In genomic region chr8:97473326-97473725, GRCm38 (mm10) we compare ENCODE assay signal across 24 mouse cellular contexts.
DNase-seq lines count a peak whose midpoint lies in the region; ATAC-seq and TF ChIP-seq lines count a peak whose summit lies in the region.
"Had no signal": no experiment of that assay in that cellular context is flagged by ENCODE, and none has a peak within 500 bp of the region (broad histone marks: within the 10 kb centered on the region; RNA-seq: fewer than 3 reads in every experiment).

No protein-coding gene starts in this region.

- no peak for ATAC-seq in embryonic facial prominence, embryonic 13.5 days (ENCODE audit: insufficient number of reproducible peaks, insufficient read depth, low FRiP score, low TSS enrichment, low read depth)
- no peak for ATAC-seq in limb, embryonic 14.5 days (ENCODE audit: low FRiP score, low read depth)
- no peak for ATAC-seq in liver, embryonic 12.5 days
- ATAC-seq: activated CD4-positive, CD25-positive, alpha-beta regulatory T cell, adult 4 months; forebrain, embryonic 14.5 days; forebrain, embryonic 16.5 days; Patski had no signal

- no peak overlapping the region for H3K9ac ChIP-seq in embryonic facial prominence, embryonic 13.5 days
- H3K9ac ChIP-seq in limb, embryonic 14.5 days (ENCODE audit: low read depth, low read length, severe bottlenecking) = no peak overlapping the region
- no peak overlapping the region for H3K9ac ChIP-seq in liver, embryonic 12.5 days
- H3K9ac ChIP-seq: embryonic facial prominence, embryonic 15.5 days; forebrain, embryonic 12.5 days had no signal

- no peak for DNase-seq in embryonic facial prominence, embryonic 10.5 days (ENCODE audit: low spot score)
- DNase-seq in limb, embryonic 14.5 days (ENCODE audit: low spot score) = peak; percentile 38
- DNase-seq in limb, embryonic 10.5 days (ENCODE audit: low spot score) = no peak
- peak; percentile 3 for DNase-seq in 3T3-L1 (ENCODE audit: low read depth, low spot score)
- DNase-seq in brain, embryonic 14.5 days (ENCODE audit: low read depth) = peak; percentile 11
- no peak for DNase-seq in cerebellum, adult 9-11 months
- DNase-seq: adrenal gland, adult 8-10 months; adrenal gland, postnatal 14 days; adrenal gland, postnatal 36 days; cerebellum, adult 11 months; cerebellum, adult 18-20 months; cerebellum, adult 8-10 months; cerebellum, postnatal 10 days; cerebellum, postnatal 25 days had no signal

- H3K27ac ChIP-seq in embryonic facial prominence, embryonic 13.5 days = peak overlapping the region; percentile 60; the same call in 1 of the 2 replicates
- no peak overlapping the region for H3K27ac ChIP-seq in embryonic facial prominence, embryonic 10.5 days (replicated peaks)
- no peak overlapping the region for H3K27ac ChIP-seq in limb, embryonic 14.5 days (replicated peaks; ENCODE audit: low read depth, low read length)
- H3K27ac ChIP-seq in limb, embryonic 10.5 days = no peak overlapping the region
- H3K27ac ChIP-seq in liver, embryonic 12.5 days = no peak overlapping the region
- H3K27ac ChIP-seq: embryonic facial prominence, embryonic 15.5 days; forebrain, embryonic 10.5 days; forebrain, embryonic 12.5 days had no signal

- no peaks in the 10 kb centered on the region for H3K36me3 ChIP-seq in embryonic facial prominence, embryonic 13.5 days
- H3K36me3 ChIP-seq in embryonic facial prominence, embryonic 10.5 days (replicated peaks) = no peaks in the 10 kb centered on the region
- no peaks in the 10 kb centered on the region for H3K36me3 ChIP-seq in limb, embryonic 14.5 days (ENCODE audit: control insufficient read depth, insufficient read depth, low read length)
- no peaks in the 10 kb centered on the region for H3K36me3 ChIP-seq in limb, embryonic 10.5 days
- no peaks in the 10 kb centered on the region for H3K36me3 ChIP-seq in liver, embryonic 12.5 days
- H3K36me3 ChIP-seq: embryonic facial prominence, embryonic 15.5 days; forebrain, embryonic 10.5 days; forebrain, embryonic 12.5 days had no signal

- H3K27me3 ChIP-seq in embryonic facial prominence, embryonic 13.5 days = no peaks in the 10 kb centered on the region
- H3K27me3 ChIP-seq in embryonic facial prominence, embryonic 10.5 days (replicated peaks; ENCODE audit: low read depth, poor library complexity, severe bottlenecking) = no peaks in the 10 kb centered on the region
- no peaks in the 10 kb centered on the region for H3K27me3 ChIP-seq in limb, embryonic 14.5 days (ENCODE audit: control insufficient read depth, insufficient read depth, low read length)
- H3K27me3 ChIP-seq in limb, embryonic 10.5 days (ENCODE audit: low read depth, poor library complexity, severe bottlenecking) = no peaks in the 10 kb centered on the region
- H3K27me3 ChIP-seq in liver, embryonic 12.5 days (replicated peaks) = no peaks in the 10 kb centered on the region
- H3K27me3 ChIP-seq: embryonic facial prominence, embryonic 15.5 days; forebrain, embryonic 12.5 days; Patski had no signal

- TF ChIP-seq CTCF in brain, embryonic 14.5 days (IDR thresholded peaks at IDR 0.05; ENCODE audit: borderline replicate concordance, extremely low read depth, insufficient read depth, insufficient read length) = no peak

- H3K9me3 ChIP-seq in embryonic facial prominence, embryonic 13.5 days = no peaks in the 10 kb centered on the region
- no peaks in the 10 kb centered on the region for H3K9me3 ChIP-seq in embryonic facial prominence, embryonic 10.5 days
- no peaks in the 10 kb centered on the region for H3K9me3 ChIP-seq in limb, embryonic 14.5 days (ENCODE audit: control insufficient read depth, low read length)
- H3K9me3 ChIP-seq in limb, embryonic 10.5 days (replicated peaks) = no peaks in the 10 kb centered on the region
- no peaks in the 10 kb centered on the region for H3K9me3 ChIP-seq in liver, embryonic 12.5 days (replicated peaks)
- H3K9me3 ChIP-seq: embryonic facial prominence, embryonic 15.5 days; forebrain, embryonic 10.5 days; forebrain, embryonic 12.5 days had no signal

- no peak for TF ChIP-seq POLR2A in limb, embryonic 14.5 days (IDR thresholded peaks at IDR 0.05; ENCODE audit: borderline replicate concordance, extremely low read depth, insufficient read depth, insufficient read length)
- no peak for TF ChIP-seq POLR2A in brain, embryonic 14.5 days (IDR thresholded peaks at IDR 0.05; ENCODE audit: borderline replicate concordance, extremely low read depth, insufficient read depth, insufficient read length, poor library complexity, severe bottlenecking)

- WGBS in embryonic facial prominence, embryonic 13.5 days = 45% methylated on average over 3 of the region's 3 CpGs
- WGBS in embryonic facial prominence, embryonic 10.5 days = 86% methylated on average over 3 of the region's 3 CpGs
- 53% methylated on average over 3 of the region's 3 CpGs for WGBS in limb, embryonic 14.5 days
- WGBS in limb, embryonic 10.5 days = 88% methylated on average over 3 of the region's 3 CpGs
- WGBS in liver, embryonic 12.5 days (ENCODE audit: insufficient replicate concordance) = 63% methylated on average over 3 of the region's 3 CpGs

- H3K4me2 ChIP-seq in embryonic facial prominence, embryonic 13.5 days = no peak overlapping the region
- H3K4me2 ChIP-seq in limb, embryonic 14.5 days (replicated peaks; ENCODE audit: low read depth, low read length, severe bottlenecking) = no peak overlapping the region
- H3K4me2 ChIP-seq in liver, embryonic 12.5 days = no peak overlapping the region
- H3K4me2 ChIP-seq: embryonic facial prominence, embryonic 15.5 days; forebrain, embryonic 12.5 days had no signal

- H3K4me1 ChIP-seq in embryonic facial prominence, embryonic 13.5 days = peaks cover 4% of the 10 kb centered on the region
- H3K4me1 ChIP-seq in embryonic facial prominence, embryonic 10.5 days = no peaks in the 10 kb centered on the region
- no peaks in the 10 kb centered on the region for H3K4me1 ChIP-seq in limb, embryonic 14.5 days (ENCODE audit: control insufficient read depth, insufficient read depth, low read length)
- H3K4me1 ChIP-seq in limb, embryonic 10.5 days = no peaks in the 10 kb centered on the region
- no peaks in the 10 kb centered on the region for H3K4me1 ChIP-seq in liver, embryonic 12.5 days
- H3K4me1 ChIP-seq: embryonic facial prominence, embryonic 15.5 days had no signal

- no peak overlapping the region for H3K4me3 ChIP-seq in embryonic facial prominence, embryonic 13.5 days
- H3K4me3 ChIP-seq in embryonic facial prominence, embryonic 10.5 days = no peak overlapping the region
- H3K4me3 ChIP-seq in limb, embryonic 14.5 days (replicated peaks; ENCODE audit: low read length) = no peak overlapping the region
- H3K4me3 ChIP-seq in limb, embryonic 10.5 days = no peak overlapping the region
- no peak overlapping the region for H3K4me3 ChIP-seq in liver, embryonic 12.5 days
- H3K4me3 ChIP-seq: embryonic facial prominence, embryonic 15.5 days; erythroblast, embryonic 14.5 days; forebrain, embryonic 10.5 days; forebrain, embryonic 12.5 days had no signal

Comparison
In these comparisons a context has a peak if more than half of its experiments do, and no peak if none do; other contexts are left out.
1. DNase-seq: peak in limb, embryonic 14.5 days (single experiment), 3T3-L1 (single experiment) and brain, embryonic 14.5 days (single experiment); none in embryonic facial prominence, embryonic 10.5 days (single experiment), limb, embryonic 10.5 days (single experiment) and cerebellum, adult 9-11 months (single experiment).